Mouse (Mus musculus) hindbrain, embryonic 15.5 days (tissue): ENCODE results near the gene Rab37. TPM values are rescaled to one million over a fixed set of nuclear protein-coding genes. Genes with fewer than 3 reads are reported as not detected.

Experiments used
- polyA plus RNA-seq: library from polyadenylated mRNA; unstranded; fragments of >200 nt; fragmentation: Nextera tagmentation; extraction: Ambion mirVana; gene quantifications from 2 replicates; pipeline ENCODE4 v1.2.1, GENCODE M21; 2015

Gene Rab37
- polyA plus RNA-seq, 1 experiment from 2014 or later = 0.77 TPM

Other genes starting within 250 kb of the Rab37 start
- gene Gprc5c, start 240.3 kb upstream of the Rab37 start, polyA plus RNA-seq = 8.5 and 11.6 TPM in 2 replicates
- 1.4 and 1.7 TPM in 2 replicates for gene Cd300a, start 201.4 kb upstream of the Rab37 start, polyA plus RNA-seq
- 0.19 and 0.20 TPM in 2 replicates for gene Cd300lb, start 157.0 kb upstream of the Rab37 start, polyA plus RNA-seq
- gene Cd300c, start 122.3 kb upstream of the Rab37 start, polyA plus RNA-seq = not detected in 2 replicates
- 0.20 TPM in 1 of 2 replicates, not detected in the other for gene Cd300ld, start 101.5 kb upstream of the Rab37 start, polyA plus RNA-seq
- gene Cd300c2, start 89.6 kb upstream of the Rab37 start, polyA plus RNA-seq = 1.1 and 2.3 TPM in 2 replicates
- not detected in 2 replicates for gene Cd300ld2, start 75.2 kb upstream of the Rab37 start, polyA plus RNA-seq
- not detected in 2 replicates for gene Cd300ld4, start 64.4 kb upstream of the Rab37 start, polyA plus RNA-seq
- gene Cd300ld5, start 53.7 kb upstream of the Rab37 start, polyA plus RNA-seq = not detected in 2 replicates
- gene Cd300ld3, start 43.0 kb upstream of the Rab37 start, polyA plus RNA-seq = not detected in 2 replicates
- gene Cd300e, start 29.3 kb upstream of the Rab37 start, polyA plus RNA-seq = not detected in 2 replicates
- gene Cd300lf, start 42.6 kb downstream of the Rab37 start, polyA plus RNA-seq = 0.17 and 0.34 TPM in 2 replicates
- 68.7 and 70.2 TPM in 2 replicates for gene Slc9a3r1, start 71.9 kb downstream of the Rab37 start, polyA plus RNA-seq
- gene Tmem104, start 96.1 kb downstream of the Rab37 start, polyA plus RNA-seq = 15.1 and 17.5 TPM in 2 replicates
- gene Nat9, start 96.4 kb downstream of the Rab37 start, polyA plus RNA-seq = 19.1 and 20.4 TPM in 2 replicates
- 0.64 and 0.73 TPM in 2 replicates for gene Grin2c, start 175.8 kb downstream of the Rab37 start, polyA plus RNA-seq
- 21.3 and 21.6 TPM in 2 replicates for gene Fdxr, start 185.6 kb downstream of the Rab37 start, polyA plus RNA-seq
- gene Fads6, start 206.2 kb downstream of the Rab37 start, polyA plus RNA-seq = 1.3 and 1.5 TPM in 2 replicates
- 0.07 and 0.34 TPM in 2 replicates for gene Otop2, start 215.7 kb downstream of the Rab37 start, polyA plus RNA-seq
- gene Ush1g, start 230.6 kb downstream of the Rab37 start, polyA plus RNA-seq = 0.06 and 0.38 TPM in 2 replicates
- gene Otop3, start 243.3 kb downstream of the Rab37 start, polyA plus RNA-seq = 2.2 and 2.3 TPM in 2 replicates